Mouse (Mus musculus) midbrain, embryonic 12.5 days (tissue): ENCODE data around the gene Cpa3. TPM values are rescaled to one million over a fixed set of nuclear protein-coding genes. Genes with fewer than 3 reads are reported as not detected.

Experiments used
- ATAC-seq: fragments of 200-750 bp; cut with Nextera tagmentation; 2 replicates; pipeline ENCODE4 v1.8.0; 2017; ENCODE audit warnings: low read depth, moderate TSS enrichment, moderate library complexity; ENCODE audit not compliant: low FRiP score
- H3K27ac ChIP-seq: fragments of 300-500 bp; sonication (generic); replicated peaks from 2 replicates; pipeline ENCODE4 v1.5.1; 2016; ENCODE audit warnings: mild to moderate bottlenecking
- H3K27me3 ChIP-seq: fragments of 300-500 bp; sonication (generic); 2 replicates; pipeline ENCODE4 v1.6.1; 2016; ENCODE audit warnings: mild to moderate bottlenecking
- H3K36me3 ChIP-seq: fragments of 300-500 bp; sonication (generic); 2 replicates; pipeline ENCODE4 v1.6.1; 2016
- H3K4me1 ChIP-seq: fragments of 300-500 bp; sonication (generic); 2 replicates; pipeline ENCODE4 v1.6.1; 2016
- H3K4me2 ChIP-seq: fragments of 300-500 bp; sonication (generic); replicated peaks from 2 replicates; pipeline ENCODE4 v1.6.1; 2016; ENCODE audit warnings: mild to moderate bottlenecking, moderate library complexity
- H3K4me3 ChIP-seq: fragments of 300-500 bp; sonication (generic); 2 replicates; pipeline ENCODE4 v1.5.1; 2016; ENCODE audit warnings: mild to moderate bottlenecking
- H3K9ac ChIP-seq: fragments of 300-500 bp; sonication (generic); replicated peaks from 2 replicates; pipeline ENCODE4 v1.6.1; 2016; ENCODE audit warnings: mild to moderate bottlenecking, moderate library complexity
- H3K9me3 ChIP-seq: fragments of 300-500 bp; sonication (generic); 2 replicates; pipeline ENCODE4 v1.6.1; 2016; ENCODE audit warnings: mild to moderate bottlenecking
- WGBS: fragments of 180-500 bp; shearing (Covaris S2); methylation state at CpG from one replicate; pipeline ENCODE4 v1.1.7; 2016; 5-methylcytosine and 5-hydroxymethylcytosine counted together
- polyA plus RNA-seq: library from polyadenylated mRNA; unstranded; fragments of >200 nt; fragmentation: Nextera tagmentation; extraction: Ambion mirVana; gene quantifications from 2 replicates; pipeline ENCODE4 v1.2.1, GENCODE M21; 2016

Gene Cpa3
- 0.26 and 0.48 TPM in 2 replicates for polyA plus RNA-seq

- ATAC-seq: no peak
- H3K27me3 ChIP-seq: no peaks in the 10 kb centered on the region
- WGBS: 91% methylated on average over 3 of the region's 3 CpGs
These were observed at the start of gene Cpa3 for GRCm38 (mm10) chr3:20242050-20242449. TSS of gene Cpa3 (minus strand) at chr3:20242181.

GRCm38 (mm10) chr3:20291370-20291769 lies 49.4 kb upstream of the Cpa3 start:
- H3K4me2 ChIP-seq: no peak overlapping the region
- no peaks in the 10 kb centered on the region for H3K36me3 ChIP-seq
- ATAC-seq: no peak
- H3K4me1 ChIP-seq: no peaks in the 10 kb centered on the region
- H3K4me3 ChIP-seq: no peak overlapping the region
- no peaks in the 10 kb centered on the region for H3K9me3 ChIP-seq
- H3K27ac ChIP-seq: no peak overlapping the region
- no peak overlapping the region for H3K9ac ChIP-seq
- H3K27me3 ChIP-seq: no peaks in the 10 kb centered on the region

More at GRCm38 (mm10) chr3:20242050-20242449, at the start of gene Cpa3:
- Histone ChIP-seq H3K4me2 (no peak within 1 kb of the TSS), H3K4me3 (no peak within 1 kb of the TSS), H3K9me3 (no peaks in the 10 kb centered on the region), H3K27ac (no peak within 1 kb of the TSS), H3K36me3 (no peaks in the 10 kb centered on the region), H3K9ac (no peak within 1 kb of the TSS), H3K4me1 (no peaks in the 10 kb centered on the region)

GRCm38 (mm10) chr3:20288761-20289160 lies 46.8 kb upstream of the Cpa3 start:
- ATAC-seq: no peak
- H3K36me3 ChIP-seq: no peaks in the 10 kb centered on the region
- H3K4me3 ChIP-seq: no peak overlapping the region
- H3K27ac ChIP-seq: no peak overlapping the region
- H3K9ac ChIP-seq: no peak overlapping the region
- H3K4me1 ChIP-seq: no peaks in the 10 kb centered on the region
- H3K9me3 ChIP-seq: no peaks in the 10 kb centered on the region
- H3K27me3 ChIP-seq: no peaks in the 10 kb centered on the region
- WGBS: 88% methylated on average over 2 of the region's 2 CpGs
- no peak overlapping the region for H3K4me2 ChIP-seq

- Histone ChIP-seq H3K4me1 (no peaks in the 10 kb centered on the region), H3K27me3 (no peaks in the 10 kb centered on the region), H3K36me3 (no peaks in the 10 kb centered on the region), H3K4me3 (no peak overlapping the region), H3K27ac (no peak overlapping the region), H3K4me2 (no peak overlapping the region), H3K9me3 (no peaks in the 10 kb centered on the region), H3K9ac (no peak overlapping the region)
- 66% methylated on average over 1 of the region's 1 CpGs for WGBS
- no peak for ATAC-seq
These were observed 39.8 kb upstream of the Cpa3 start for GRCm38 (mm10) chr3:20281796-20282195.

GRCm38 (mm10) chr3:20275633-20276032 lies 33.7 kb upstream of the Cpa3 start, which contains the start of gene Cpb1:
TSS of gene Cpb1 (minus strand) at chr3:20275733.
- no peaks in the 10 kb centered on the region for H3K4me1 ChIP-seq
- WGBS: 87% methylated on average over 3 of the region's 3 CpGs
- H3K9me3 ChIP-seq: no peaks in the 10 kb centered on the region
- no peak for ATAC-seq
- H3K27me3 ChIP-seq: no peaks in the 10 kb centered on the region
- no peak within 1 kb of the TSS for H3K4me2 ChIP-seq
- no peak within 1 kb of the TSS for H3K9ac ChIP-seq
- no peaks in the 10 kb centered on the region for H3K36me3 ChIP-seq
- no peak within 1 kb of the TSS for H3K4me3 ChIP-seq
- no peak within 1 kb of the TSS for H3K27ac ChIP-seq

- ATAC-seq: no peak
These were observed 12.8 kb upstream of the Cpa3 start for GRCm38 (mm10) chr3:20254566-20255479.

GRCm38 (mm10) chr3:20243913-20244312 lies 1.9 kb upstream of the Cpa3 start:
- no peak for ATAC-seq
- H3K27ac ChIP-seq: no peak overlapping the region
- WGBS: 77% methylated on average over 1 of the region's 1 CpGs
- no peaks in the 10 kb centered on the region for H3K4me1 ChIP-seq
- no peak overlapping the region for H3K4me2 ChIP-seq
- no peak overlapping the region for H3K9ac ChIP-seq
- H3K27me3 ChIP-seq: no peaks in the 10 kb centered on the region
- no peaks in the 10 kb centered on the region for H3K9me3 ChIP-seq
- no peaks in the 10 kb centered on the region for H3K36me3 ChIP-seq
- H3K4me3 ChIP-seq: no peak overlapping the region

More at GRCm38 (mm10) chr3:20254566-20255479, 12.8 kb upstream of the Cpa3 start:
- Histone ChIP-seq H3K27me3 (no peaks in the 10 kb centered on the region), H3K4me3 (no peak overlapping the region), H3K27ac (no peak overlapping the region), H3K9ac (no peak overlapping the region), H3K36me3 (no peaks in the 10 kb centered on the region), H3K9me3 (no peaks in the 10 kb centered on the region), H3K4me1 (no peaks in the 10 kb centered on the region), H3K4me2 (no peak overlapping the region)
- WGBS: 53% methylated on average over 9 of the region's 9 CpGs

GRCm38 (mm10) chr3:20239741-20240140 lies 2.2 kb downstream of the Cpa3 start:
- no peaks in the 10 kb centered on the region for H3K9me3 ChIP-seq
- 84% methylated on average over 3 of the region's 3 CpGs for WGBS
- no peak overlapping the region for H3K27ac ChIP-seq
- no peaks in the 10 kb centered on the region for H3K36me3 ChIP-seq
- no peak overlapping the region for H3K4me3 ChIP-seq
- no peak for ATAC-seq
- no peaks in the 10 kb centered on the region for H3K4me1 ChIP-seq
- no peak overlapping the region for H3K4me2 ChIP-seq
- no peaks in the 10 kb centered on the region for H3K27me3 ChIP-seq
- H3K9ac ChIP-seq: no peak overlapping the region

- H3K9ac ChIP-seq: no peak overlapping the region
- H3K27me3 ChIP-seq: no peaks in the 10 kb centered on the region
- H3K4me1 ChIP-seq: no peaks in the 10 kb centered on the region
- no peak for ATAC-seq
- H3K36me3 ChIP-seq: no peaks in the 10 kb centered on the region
- WGBS: 85% methylated on average over 1 of the region's 1 CpGs
- H3K4me3 ChIP-seq: no peak overlapping the region
- no peak overlapping the region for H3K4me2 ChIP-seq
- H3K27ac ChIP-seq: no peak overlapping the region
- H3K9me3 ChIP-seq: no peaks in the 10 kb centered on the region
These were observed 5.0 kb downstream of the Cpa3 start for GRCm38 (mm10) chr3:20236965-20237364.

GRCm38 (mm10) chr3:20229027-20229426 lies 13.0 kb downstream of the Cpa3 start:
- Histone ChIP-seq H3K4me1 (no peaks in the 10 kb centered on the region), H3K4me3 (no peak overlapping the region), H3K4me2 (no peak overlapping the region), H3K27me3 (no peaks in the 10 kb centered on the region), H3K36me3 (no peaks in the 10 kb centered on the region), H3K9ac (no peak overlapping the region), H3K27ac (no peak overlapping the region), H3K9me3 (no peaks in the 10 kb centered on the region)
- ATAC-seq: no peak
- WGBS: 90% methylated on average over 1 of the region's 1 CpGs

GRCm38 (mm10) chr3:20225429-20225828 lies 16.6 kb downstream of the Cpa3 start:
- H3K36me3 ChIP-seq: no peaks in the 10 kb centered on the region
- WGBS: 86% methylated on average over 2 of the region's 2 CpGs
- no peak overlapping the region for H3K4me3 ChIP-seq
- H3K27me3 ChIP-seq: no peaks in the 10 kb centered on the region
- no peaks in the 10 kb centered on the region for H3K4me1 ChIP-seq
- H3K4me2 ChIP-seq: no peak overlapping the region
- H3K27ac ChIP-seq: no peak overlapping the region
- no peaks in the 10 kb centered on the region for H3K9me3 ChIP-seq
- no peak overlapping the region for H3K9ac ChIP-seq
- ATAC-seq: no peak

- H3K27ac ChIP-seq: no peak overlapping the region
- WGBS: 95% methylated on average over 9 of the region's 9 CpGs
These were observed 18.9 kb downstream of the Cpa3 start for GRCm38 (mm10) chr3:20222926-20223698.

More at GRCm38 (mm10) chr3:20222926-20223698, 18.9 kb downstream of the Cpa3 start:
- no peak overlapping the region for H3K4me3 ChIP-seq
- H3K9ac ChIP-seq: no peak overlapping the region
- H3K4me2 ChIP-seq: no peak overlapping the region
- no peak for ATAC-seq
- no peaks in the 10 kb centered on the region for H3K9me3 ChIP-seq
- no peaks in the 10 kb centered on the region for H3K27me3 ChIP-seq
- H3K36me3 ChIP-seq: no peaks in the 10 kb centered on the region
- H3K4me1 ChIP-seq: no peaks in the 10 kb centered on the region
